Mouse (Mus musculus): Measurements from ENCODE around the gene Egf. TPM values are rescaled to one million over a fixed set of nuclear protein-coding genes. Genes with fewer than 3 reads are reported as not detected.

Egf gene
- total RNA-seq, 2 experiments from 2014 or later: 2.6 to 2.7 TPM

GRCm38 (mm10) chr3:129657775-129658174 is 97.3 kb downstream of the Egf start:
- Histone ChIP-seq H3K27ac (no peak overlapping the region), H3K4me3 (no peak overlapping the region)
- DNase-seq (ENCODE audit: low spot score in 2 of 2): no peak
- no peak for TF ChIP-seq CTCF (conservative IDR thresholded peaks at IDR 0.05)

DNA sequence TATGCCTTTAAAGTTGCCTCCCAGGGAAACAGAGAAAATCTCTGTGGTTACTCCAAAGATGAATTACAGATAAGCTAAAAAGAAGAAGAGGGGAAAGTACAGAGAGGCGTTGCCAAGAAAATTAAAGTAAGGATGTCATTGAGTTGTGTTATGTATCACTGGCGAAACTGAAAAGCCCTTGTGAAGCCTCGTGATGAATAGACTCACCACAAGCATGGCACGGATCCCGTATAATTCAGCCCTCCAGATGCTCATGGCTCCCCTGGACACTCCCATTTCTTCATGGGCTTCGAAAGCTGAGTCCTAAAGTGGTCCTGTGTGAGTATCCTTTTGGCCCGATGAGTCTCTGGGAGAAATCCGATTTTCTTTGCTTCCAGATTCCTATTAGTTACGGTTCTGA is 97.9 kb downstream of the Egf start:
- DNase-seq (ENCODE audit: low spot score in 2 of 2): no peak
- no peak overlapping the region for H3K27ac ChIP-seq
- no peak overlapping the region for H3K4me3 ChIP-seq
- TF ChIP-seq CTCF (conservative IDR thresholded peaks at IDR 0.05): no peak

GRCm38 (mm10) chr3:129656540-129656939 is 98.6 kb downstream of the Egf start:
- TF ChIP-seq CTCF (conservative IDR thresholded peaks at IDR 0.05): no peak
- no peak overlapping the region for H3K4me3 ChIP-seq
- H3K27ac ChIP-seq: no peak overlapping the region
- no peak for DNase-seq (ENCODE audit: low spot score in 2 of 2)

- no peak overlapping the region for H3K27ac ChIP-seq
- DNase-seq (ENCODE audit: low spot score in 2 of 2): no peak
- no peak for TF ChIP-seq CTCF (conservative IDR thresholded peaks at IDR 0.05)
- no peak overlapping the region for H3K4me3 ChIP-seq
Measured at GRCm38 (mm10) chr3:129652476-129652875, 102.6 kb downstream of the Egf start.

DNA sequence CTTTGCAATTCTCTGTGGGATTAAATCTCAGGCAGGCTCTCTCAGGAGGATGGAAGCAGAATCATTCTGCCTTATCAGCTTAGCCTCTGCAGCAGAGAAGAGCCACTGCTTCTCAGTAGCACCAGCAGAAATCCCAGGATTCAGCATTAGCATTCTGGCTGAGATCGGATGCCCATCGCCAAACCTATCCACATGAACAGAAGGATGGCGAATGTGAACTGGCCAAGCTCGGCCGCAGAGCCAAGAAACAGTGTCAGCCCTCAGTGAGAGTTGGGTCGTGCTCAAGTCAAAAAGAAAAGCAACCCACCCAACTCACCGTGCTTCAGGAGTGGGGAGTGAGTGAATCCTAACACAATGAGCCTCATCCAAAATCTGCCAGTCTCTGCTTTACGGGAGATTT is 103.4 kb downstream of the Egf start:
- no peak overlapping the region for H3K27ac ChIP-seq
- TF ChIP-seq CTCF (conservative IDR thresholded peaks at IDR 0.05): no peak
- H3K4me3 ChIP-seq: no peak overlapping the region
- no peak for DNase-seq (ENCODE audit: low spot score in 2 of 2)

DNA sequence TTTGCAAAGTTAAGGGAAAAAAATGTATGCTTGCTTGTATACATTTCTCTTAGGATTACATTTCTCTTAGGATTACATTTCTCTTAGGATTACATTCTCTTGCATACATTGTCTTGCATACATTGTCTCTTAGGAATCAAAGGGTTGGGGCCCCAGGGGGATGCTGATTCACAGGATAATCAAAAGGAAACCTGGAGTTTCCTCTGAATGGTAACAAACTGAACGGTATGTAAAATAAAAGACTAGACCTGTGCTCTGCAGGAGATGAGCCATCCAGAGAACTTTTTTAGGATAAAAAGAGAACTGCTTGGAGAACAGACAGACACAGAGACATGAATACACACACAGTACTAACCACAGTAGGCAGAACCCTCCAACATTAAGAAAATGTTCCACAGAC is 104.2 kb downstream of the Egf start:
- DNase-seq (ENCODE audit: low spot score in 2 of 2): no peak
- Histone ChIP-seq H3K27ac (no peak overlapping the region), H3K4me3 (no peak overlapping the region)
- TF ChIP-seq CTCF (conservative IDR thresholded peaks at IDR 0.05): no peak

- TF ChIP-seq CTCF (conservative IDR thresholded peaks at IDR 0.05): no peak
- Histone ChIP-seq H3K27ac (0 out of 2 replicates have a peak overlapping the region, but pooled peaks have one; percentile 0), H3K4me3 (no peak overlapping the region)
- no peak for DNase-seq (ENCODE audit: low spot score in 2 of 2)
Measured at GRCm38 (mm10) chr3:129650293-129650612, 104.9 kb downstream of the Egf start.

- no peak overlapping the region for H3K27ac ChIP-seq
- no peak for TF ChIP-seq CTCF (conservative IDR thresholded peaks at IDR 0.05)
- no peak overlapping the region for H3K4me3 ChIP-seq
- DNase-seq (ENCODE audit: low spot score in 2 of 2): peak in 1 of 2 experiments; percentile 32
Measured at GRCm38 (mm10) chr3:129649586-129650292, 105.4 kb downstream of the Egf start.

GRCm38 (mm10) chr3:129648598-129648997 is 106.5 kb downstream of the Egf start:
- no peak for TF ChIP-seq CTCF (conservative IDR thresholded peaks at IDR 0.05)
- Histone ChIP-seq H3K27ac (no peak overlapping the region), H3K4me3 (no peak overlapping the region)
- DNase-seq (ENCODE audit: low spot score in 2 of 2): no peak

DNA sequence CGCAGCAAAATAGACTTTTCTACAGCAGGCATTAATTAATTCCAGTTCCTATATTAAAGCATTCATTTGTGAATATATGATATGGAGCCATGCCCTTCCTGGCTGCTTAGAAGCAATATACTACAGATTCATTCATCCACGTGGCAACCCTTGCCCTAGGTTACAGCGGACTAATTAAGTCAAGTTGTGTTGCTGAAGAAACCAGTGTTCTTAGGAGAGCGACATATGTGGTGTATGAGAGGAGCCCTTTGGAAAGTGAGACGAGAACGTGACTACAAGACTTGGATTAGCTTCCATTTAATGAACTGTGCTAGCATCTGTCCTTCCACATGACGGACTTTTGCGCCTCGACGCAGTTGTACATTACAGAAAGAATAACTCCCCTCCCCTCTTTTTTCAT is 107.8 kb downstream of the Egf start:
- Histone ChIP-seq H3K27ac (no peak overlapping the region), H3K4me3 (no peak overlapping the region)
- no peak for TF ChIP-seq CTCF (conservative IDR thresholded peaks at IDR 0.05)
- DNase-seq (ENCODE audit: low spot score in 2 of 2): no peak

DNA sequence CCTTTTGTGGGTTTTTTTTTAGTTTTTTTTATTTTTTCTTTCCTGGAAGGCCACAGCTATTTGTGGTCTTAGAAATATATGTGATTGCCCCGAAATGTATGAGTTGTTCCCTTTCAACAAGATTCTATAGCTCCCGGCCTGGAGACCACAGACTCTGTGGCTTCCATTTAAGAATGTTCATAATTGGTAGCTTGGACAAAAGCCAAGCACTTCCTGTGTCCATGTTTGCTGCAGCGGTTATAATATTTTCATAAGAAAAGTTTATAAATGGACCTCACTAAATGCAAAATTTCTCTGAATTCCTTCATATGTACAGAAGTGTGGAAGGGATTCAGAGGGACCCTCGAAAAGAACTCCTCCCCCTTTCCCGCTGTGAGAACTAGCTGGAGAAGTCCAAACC is 108.3 kb downstream of the Egf start:
- Histone ChIP-seq H3K4me3 (no peak overlapping the region), H3K27ac (no peak overlapping the region)
- DNase-seq (ENCODE audit: low spot score in 2 of 2): no peak
- TF ChIP-seq CTCF (conservative IDR thresholded peaks at IDR 0.05): no peak

GRCm38 (mm10) chr3:129645409-129645808 is 109.7 kb downstream of the Egf start:
- DNase-seq (ENCODE audit: low spot score in 2 of 2): no peak
- Histone ChIP-seq H3K27ac (no peak overlapping the region), H3K4me3 (no peak overlapping the region)
- TF ChIP-seq CTCF (conservative IDR thresholded peaks at IDR 0.05): no peak

DNA sequence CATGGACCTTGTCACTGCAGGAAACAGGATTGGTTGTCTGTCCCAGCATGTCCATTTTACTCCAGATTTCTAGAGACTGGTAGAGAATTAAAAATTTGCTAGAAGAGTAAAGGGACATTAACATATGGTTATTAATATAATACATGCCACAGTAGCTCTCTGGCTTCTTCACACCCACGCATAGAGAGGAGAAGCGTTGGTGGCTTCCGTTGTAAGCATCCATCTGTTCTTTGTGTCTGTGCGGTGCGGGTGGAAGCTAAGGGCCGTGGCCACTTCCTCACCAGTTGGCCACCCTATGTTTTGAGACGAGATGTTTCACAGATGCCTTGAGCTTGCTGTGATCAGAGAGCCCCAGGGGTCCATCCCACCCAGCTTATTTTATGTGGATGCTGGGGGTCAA is 113.5 kb downstream of the Egf start:
- Histone ChIP-seq H3K27ac (peak overlapping the region; percentile 68; the same call in 1 of the 2 replicates), H3K4me3 (no peak overlapping the region)
- DNase-seq (ENCODE audit: low spot score in 2 of 2): no peak
- no peak for TF ChIP-seq CTCF (conservative IDR thresholded peaks at IDR 0.05)

DNA sequence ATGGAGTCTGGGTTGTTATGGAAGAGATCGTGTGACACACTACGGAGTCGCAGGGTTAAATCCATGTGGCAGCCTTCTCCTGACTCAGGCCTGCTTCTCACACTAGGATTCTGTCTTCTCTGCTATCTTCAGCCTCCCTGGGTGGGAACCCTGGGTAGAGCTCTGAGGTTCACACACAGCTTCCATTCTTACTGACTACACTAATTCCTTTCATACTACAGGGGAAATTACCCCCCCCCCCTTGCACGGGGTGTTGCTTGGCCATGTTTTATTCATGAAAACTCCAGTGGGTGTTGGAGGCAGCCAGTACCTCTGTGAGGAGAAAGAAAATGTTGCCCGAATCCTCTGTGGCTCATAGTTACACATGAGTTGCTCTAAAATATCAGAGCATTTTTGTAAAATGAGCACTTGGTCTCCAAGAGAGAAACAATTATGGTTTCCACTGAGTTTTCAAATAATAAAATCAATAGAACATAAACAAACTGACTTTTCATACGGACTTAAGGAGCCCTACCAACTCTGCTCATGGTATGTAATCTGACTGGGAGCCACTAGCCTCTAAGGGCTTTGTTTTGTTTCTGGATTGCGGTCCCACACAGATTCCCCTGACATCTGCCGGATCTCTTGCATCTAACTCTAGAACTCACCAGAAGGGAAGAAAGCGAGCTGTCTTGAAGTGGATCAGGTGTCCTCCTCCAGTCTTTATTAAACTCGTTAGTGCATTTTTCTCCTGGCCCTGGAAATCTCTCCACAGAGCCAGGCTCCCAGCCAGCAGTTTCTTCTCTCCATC is 114.7 kb downstream of the Egf start:
- peak; percentile 19 to 32 for DNase-seq (ENCODE audit: low spot score in 2 of 2)
- H3K27ac ChIP-seq: peak overlapping the region; percentile 68

More for the DNA sequence above, 114.7 kb downstream of the Egf start:
- no peak for TF ChIP-seq CTCF (conservative IDR thresholded peaks at IDR 0.05)
- no peak overlapping the region for H3K4me3 ChIP-seq

Measured in layer of hippocampus, adult 2 months (tissue).